Mouse (Mus musculus) adipocyte (in vitro differentiated cells): Measurements from ENCODE around the gene Galnt18.

Experiments used
- DNase-seq: peaks from one replicate; pipeline ENCODE4 v3.0.0-alpha.2; 2016; ENCODE audit warnings: low spot score

Galnt18 gene

DNA sequence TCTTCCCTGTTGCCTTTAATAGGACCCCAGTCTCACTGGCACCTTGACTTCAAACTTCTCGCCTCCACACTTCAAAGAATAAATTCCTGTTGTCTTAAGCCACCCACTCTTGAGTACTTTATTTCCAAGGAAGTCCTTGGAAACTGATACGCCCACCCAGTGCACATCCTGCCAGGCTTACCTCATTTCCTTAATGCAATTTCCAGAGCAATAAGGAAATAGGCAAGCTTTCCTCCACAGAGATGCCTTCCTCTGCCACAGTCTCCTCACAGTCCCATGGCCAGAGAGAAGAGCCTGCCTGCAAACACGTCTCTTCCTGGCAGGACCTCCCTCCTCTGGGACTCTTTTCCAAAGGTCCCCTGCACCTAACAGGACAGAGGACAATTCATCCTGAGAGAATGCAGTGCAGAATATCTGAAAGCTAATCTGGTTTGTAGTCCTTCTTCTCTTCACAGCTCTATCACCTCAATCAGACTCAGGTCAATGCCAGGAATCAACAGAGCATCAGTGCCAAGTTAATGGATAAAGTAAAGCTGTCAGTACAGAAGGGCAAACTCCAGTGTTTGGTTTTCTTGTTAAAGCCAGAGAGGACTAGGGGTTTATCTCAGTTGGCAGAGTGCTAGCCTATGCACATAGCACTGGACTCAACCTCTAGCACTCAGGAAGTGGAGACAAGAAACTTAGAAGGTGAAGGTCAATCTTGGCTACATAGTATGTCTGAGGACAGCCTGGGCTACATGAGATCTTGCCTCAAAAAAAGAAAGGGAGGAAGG is 65.8 kb downstream of the Galnt18 start:
- no peak for DNase-seq

DNA sequence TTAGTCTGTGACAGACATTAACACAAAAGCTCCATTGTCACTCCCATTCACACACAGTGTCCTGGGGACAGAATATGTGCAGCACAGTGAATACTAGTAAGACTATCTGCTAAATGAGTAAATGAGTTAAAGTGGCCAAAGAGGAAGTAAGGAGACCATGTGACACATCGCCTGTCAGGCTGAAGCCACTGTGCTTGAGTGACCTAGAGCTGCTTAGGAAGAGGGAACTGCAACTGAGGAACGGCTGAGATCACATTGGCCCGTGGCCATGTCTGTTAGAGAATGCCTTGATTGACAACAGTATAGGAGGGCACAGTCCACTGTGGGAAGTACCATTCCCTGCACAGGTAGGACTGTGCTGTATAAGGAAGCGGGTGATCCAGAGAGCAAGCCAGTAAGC is 67.0 kb downstream of the Galnt18 start:
- no peak for DNase-seq

DNA sequence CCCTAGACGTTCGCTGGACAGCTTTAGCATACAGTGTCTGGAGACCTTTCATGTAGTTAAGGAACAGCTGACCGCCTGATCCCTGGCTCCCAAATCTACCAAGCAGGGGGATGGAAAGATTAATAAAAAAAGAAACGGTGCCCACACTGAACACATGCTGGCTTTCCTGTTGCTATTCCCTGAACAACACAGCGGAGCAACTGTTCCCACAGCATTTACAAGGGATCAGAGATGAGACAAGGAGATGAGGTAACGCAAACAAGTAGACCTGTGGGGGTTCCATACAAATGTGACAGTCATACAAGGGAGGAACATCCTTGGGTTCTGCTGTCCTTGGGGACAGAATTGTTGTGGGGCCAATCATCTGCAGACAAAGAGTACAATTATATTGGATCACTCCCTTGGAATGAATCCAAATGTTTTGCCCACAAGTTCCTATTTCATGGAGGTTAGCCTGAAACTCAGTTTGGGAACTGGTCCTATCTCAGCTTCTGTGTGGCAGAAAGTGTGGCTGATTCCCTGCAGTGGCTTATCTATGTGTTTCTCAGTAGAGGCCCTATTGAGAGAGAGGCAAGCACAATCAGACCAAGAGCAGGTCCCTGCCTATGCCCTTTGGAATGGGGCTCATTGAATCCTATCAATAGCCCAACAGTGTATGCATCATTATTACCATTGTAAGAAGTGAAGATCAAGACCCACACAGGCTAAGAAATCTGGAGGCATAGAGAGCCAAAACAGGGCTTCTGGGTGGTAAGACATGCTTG is 68.5 kb downstream of the Galnt18 start:
- DNase-seq, result no peak

DNA sequence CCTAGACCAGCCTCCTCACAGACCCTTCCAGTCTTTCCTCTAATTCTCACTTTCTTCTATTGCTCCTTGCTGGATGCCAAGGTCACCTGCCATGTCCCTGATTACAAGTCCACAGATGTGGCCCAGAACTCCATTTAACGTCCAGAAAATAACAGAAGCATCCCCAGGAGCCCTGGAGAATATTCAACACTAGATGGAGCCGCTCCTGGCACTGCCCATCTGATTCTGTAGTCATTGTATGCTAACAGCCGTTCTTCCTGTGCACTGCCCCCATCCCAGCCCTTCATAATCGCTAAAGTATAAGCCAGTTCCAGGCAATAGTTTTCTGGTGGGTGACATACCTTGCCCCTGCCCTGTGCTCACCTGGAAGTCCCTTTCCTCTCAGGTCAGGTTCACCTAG is 69.5 kb downstream of the Galnt18 start:
- DNase-seq, result peak; percentile 24

DNA sequence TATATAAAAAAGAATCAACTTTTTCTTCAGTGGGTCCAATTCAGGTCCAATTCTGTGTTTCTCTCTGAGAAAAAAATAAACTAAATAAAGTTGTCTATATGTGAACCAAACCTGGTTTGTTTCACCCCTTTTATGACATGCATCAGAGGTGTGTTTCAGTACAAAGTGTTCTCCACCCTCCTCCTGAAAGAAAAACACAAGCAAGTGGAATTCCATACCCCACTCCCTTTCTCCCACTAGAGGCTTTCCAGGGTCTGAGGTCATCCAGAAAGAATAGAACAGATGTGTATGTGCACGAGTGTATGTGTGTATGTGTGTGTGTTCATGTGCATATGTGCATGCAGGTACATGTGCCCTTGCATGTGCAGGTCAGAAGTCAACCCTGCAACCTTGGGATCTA is 71.2 kb downstream of the Galnt18 start:
- DNase-seq, result no peak

DNA sequence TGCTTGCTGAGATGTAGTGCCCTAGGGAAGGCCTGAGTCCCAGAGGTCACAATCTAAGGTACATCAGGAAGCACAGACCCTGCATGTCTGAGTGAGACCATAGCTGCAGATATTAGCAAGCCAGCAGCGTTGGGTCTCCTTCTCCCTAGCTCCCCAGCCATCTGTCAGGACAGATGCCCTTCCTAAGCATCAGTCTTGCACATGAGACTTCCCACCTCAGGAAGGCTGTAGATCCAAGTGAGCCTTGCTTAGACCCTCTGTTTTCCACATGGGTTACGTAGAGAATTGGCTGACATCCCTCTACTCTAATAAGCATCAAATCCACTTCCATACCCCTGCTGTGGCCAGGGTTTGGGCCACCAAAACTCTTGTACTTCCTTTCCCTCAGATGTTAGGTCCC is 76.8 kb downstream of the Galnt18 start:
- no peak for DNase-seq

DNA sequence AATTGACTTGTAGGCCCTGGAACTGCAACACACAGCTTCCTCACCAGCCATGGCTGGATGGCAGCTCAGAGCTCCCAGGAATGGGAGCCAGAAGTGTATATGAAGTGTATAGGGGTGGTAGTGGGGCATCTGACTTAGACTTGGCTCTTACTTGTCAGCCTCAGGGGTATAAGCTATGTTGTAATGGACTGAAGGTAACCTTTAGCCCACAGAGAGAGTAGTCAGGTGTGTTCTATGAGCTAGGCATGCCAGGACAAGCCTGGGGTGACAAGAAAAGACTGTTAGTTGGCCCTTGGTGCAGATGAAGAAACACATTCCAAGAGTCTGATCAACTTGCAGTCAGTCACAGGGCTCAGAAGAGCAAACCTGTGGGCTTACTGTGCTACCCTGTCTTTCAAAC is 78.0 kb downstream of the Galnt18 start:
- no peak for DNase-seq

DNA sequence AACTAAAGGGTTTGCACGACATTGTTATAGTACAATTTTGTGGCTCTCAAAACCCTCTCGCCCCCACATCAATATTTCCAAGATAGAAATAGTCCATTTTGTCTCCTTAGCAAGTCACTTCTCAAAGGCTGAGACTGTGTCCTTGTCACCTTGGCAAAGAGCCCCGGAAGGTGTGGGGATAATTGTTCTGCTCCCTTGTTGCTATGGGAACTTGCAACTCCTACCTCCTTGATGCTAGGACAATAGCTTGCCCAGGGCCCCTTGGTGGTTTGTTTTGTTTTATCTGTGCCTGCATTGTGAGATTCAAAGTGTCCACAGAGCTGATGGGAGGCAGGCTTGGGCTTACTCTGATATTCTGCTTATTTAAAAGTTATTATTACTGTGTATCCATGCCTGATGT is 80.3 kb downstream of the Galnt18 start:
- no peak for DNase-seq

DNA sequence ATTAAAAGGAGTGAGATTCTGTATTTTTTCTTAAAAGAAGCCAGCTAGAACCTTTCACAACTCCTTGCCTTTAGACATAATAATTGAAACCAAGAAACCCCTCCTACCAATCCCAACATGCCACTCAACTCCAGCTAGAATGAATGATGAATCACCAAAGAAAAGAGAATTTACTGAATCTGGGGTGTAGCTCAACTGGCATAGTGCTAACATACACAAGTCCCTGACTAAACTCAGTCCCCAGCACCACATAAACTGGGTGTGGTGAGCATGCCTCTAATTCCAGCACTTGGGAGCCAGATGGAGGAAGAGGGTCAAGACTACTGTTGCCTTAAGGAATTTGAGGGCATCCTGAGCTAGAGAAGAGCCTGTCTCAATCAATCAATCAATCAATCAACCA is 83.6 kb downstream of the Galnt18 start:
- peak; percentile 13 for DNase-seq

DNA sequence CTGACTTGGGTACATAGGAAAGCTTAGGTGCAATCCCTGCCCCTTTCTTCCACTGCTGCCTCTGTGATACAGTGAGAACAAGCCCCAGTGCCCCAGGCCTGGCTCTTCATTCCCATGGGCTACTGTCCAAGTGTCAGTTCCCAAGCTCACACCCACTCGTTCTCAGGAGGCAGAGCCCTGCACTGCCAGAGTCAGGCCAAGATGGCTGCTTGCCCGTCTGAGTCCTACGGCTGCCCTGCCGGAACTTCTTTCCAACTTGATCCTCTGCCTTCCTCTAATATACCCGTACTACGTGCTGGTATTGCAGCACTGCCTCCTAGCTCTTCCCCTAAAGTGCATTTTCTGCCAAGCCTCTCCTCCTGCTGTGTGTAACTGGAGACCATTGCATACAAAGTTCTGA is 85.5 kb downstream of the Galnt18 start:
- peak; percentile 98 for DNase-seq

DNA sequence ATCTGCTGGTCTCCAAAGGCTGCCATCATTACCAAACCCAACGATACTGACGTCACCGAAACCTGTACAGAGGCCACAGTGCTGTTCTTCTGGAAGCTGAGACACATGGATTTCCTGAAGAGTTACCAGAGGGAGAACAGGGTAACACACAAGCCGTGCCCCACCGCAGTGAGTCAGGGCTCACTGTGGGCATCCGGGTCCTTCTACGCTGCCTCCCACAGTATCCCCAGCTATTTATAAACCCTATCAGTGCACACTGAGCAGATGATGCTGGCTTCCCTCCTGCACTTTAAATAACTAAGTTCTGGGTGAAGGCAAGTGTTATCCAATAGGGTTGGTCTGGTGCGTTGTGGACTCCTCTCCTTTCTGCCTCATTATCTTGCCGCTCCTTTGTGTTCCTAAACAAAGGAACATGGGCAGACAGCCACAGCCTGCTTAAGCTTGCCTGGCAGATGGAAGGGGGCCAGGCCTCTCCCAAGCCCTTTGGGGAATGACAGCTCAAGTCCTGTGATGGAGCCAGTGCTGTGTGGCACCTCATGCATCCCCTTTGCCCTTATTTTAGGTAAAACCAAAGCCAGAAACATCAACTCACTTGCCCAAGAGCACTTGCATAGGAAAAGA is 87.0 kb downstream of the Galnt18 start:
- peak; percentile 62 for DNase-seq

DNA sequence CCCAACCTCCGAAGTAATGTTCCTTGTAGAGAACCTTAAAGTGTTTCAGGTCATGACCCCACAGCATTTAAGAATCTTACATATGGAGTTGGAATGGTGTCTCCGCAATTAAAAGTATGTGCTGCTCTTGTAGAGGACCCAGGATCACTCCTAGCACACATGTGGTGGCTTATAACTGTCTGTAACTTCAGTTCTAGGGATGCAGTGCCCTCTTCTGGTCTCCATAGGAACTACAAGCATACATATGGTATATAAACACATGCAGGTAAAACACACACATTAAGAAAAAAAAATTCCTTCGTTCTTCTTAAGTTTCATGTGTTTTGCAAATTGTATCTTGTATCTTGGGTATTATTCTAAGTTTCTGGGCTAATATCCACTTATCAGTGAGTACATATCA is 99.7 kb downstream of the Galnt18 start:
- DNase-seq, result no peak

DNA sequence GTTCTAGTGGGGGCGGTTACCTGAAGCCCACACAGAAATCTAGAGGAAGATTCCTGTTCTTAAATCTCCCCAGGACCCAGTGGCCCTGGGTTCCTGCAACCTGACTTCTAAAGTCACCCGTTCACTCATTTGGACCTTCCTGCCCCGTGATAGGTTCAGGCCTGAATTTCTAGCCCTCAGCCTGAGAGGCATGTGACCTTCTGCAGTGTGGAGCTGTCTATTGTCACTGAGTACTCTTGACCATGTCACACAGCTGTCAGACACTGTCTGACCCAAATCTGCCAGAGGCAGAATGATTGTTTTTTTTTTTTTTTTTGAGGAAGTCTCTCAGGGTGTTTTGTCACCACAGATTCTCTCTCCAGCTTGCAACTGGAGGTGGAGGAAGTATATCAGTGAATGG is 103.3 kb downstream of the Galnt18 start:
- no peak for DNase-seq

DNA sequence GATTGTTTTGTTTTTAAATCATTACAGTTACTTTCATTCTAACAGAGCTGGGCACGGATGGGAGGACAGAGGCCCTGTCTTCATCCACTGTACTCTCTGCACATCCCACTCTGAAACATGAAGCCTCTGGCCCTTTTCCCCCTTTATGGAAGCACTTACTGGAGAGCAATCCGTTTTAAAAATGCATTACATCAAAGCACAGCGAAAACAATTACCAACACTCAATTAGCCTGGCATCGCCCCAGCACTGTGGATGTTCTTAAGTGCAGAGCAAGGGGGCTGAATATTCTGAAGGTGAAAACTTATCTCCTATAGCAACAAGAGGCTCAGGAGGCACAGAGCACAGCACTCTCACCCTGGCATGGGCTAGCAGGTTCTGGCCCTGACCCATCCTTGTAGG is 107.3 kb downstream of the Galnt18 start:
- DNase-seq, result no peak

DNA sequence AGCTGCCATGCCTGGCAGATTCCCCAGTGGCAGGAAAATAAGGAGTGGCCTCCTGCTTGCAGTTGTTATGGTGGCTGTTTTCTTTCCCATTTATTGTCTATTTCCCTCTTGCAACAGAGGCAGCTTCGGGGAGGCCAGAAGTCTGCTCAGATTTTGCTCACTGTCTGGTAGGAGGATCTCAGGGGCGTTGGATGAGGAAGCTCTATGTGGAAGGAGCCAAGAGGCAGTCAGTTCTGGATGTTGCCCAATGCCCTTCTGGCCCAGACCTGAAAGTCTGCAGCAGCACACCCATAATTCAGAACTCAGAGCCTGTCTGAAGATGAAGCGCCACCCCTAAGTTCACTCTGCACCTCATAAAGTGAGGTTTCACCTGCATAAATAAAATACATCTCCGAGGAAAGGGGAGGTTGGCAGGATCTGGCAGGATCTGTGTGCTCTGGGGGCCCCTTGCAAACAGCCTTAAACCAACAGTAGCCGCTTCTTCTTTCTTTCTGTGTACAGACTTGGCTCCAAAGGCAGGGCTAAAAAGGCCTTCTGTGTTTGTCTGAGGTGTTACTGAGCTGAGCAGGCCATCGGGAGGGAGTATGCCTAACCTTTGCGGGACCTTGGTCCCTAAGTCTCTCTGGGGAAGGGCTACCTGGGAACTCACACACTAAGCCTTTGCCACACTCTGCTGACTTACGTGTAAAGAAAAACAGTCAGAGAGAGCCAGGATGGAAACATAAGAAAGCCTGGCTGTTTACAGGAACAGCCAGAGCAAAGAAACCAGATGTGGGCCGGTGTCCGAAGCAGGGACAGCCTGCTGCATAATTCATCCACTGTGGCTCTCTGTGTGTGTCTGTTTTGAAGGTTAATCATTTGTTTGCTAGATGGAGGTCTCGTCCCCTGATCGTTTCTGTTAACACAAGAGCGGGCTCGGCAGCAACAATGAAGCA is 116.4 kb downstream of the Galnt18 start:
- DNase-seq, result peak; percentile 86

DNA sequence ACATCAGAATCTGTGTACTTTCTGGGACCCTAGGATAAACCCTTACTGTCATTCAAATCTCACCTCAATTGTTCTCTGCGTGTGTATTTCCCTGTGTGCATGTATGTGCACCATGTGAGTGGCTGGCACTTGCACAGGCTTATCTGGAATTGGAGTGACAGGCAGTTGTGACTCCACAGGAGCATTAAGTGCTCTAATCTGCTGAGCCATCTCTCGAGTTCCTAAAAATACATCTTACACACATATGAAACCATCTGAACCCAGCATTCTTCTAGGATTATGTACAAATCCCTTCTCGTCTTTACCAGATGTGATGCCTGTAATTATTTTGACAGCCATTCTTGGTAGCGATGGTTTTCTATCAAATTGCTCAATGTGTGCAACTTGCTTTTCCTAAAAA is 121.2 kb downstream of the Galnt18 start:
- DNase-seq, result peak; percentile 9

DNA sequence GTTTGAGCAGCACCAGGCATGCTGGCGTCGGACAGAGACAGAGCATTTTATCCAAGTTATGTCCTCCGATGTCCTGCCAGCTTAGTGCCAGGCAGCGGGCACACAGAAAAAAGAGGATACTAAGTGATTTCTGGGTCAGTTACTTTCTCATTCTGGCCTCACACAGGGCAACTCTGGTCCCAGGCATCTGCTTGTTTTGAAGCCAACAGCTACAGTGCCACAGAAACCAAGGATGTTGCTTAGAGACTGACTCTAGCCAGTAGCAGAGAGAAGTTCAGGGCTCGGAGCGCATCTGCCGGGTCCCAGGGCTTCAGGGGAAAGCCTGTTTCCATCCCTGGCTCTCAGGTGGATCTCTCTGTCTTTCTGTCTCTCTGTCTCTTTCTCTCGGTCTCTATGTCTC is 124.8 kb downstream of the Galnt18 start:
- DNase-seq, result no peak

DNA sequence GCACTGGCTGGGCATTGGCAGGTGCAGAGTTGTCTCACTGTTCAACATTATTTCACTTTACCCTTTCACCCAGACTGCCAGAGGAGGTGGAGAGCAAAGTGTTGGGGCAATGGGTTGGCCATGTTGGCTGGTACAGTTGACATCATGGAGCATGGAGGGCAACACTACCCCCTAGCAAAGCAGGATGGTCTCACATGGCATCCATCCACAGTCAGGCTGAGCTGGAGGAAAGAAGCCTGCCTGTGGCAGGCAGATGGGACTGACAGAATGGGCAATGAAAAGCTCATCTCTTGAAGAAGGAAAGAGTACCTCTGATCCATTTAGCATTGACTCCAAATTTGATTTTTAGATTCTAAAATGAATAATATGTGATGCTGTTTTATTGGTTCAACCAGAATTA is 125.3 kb downstream of the Galnt18 start:
- no peak for DNase-seq

DNA sequence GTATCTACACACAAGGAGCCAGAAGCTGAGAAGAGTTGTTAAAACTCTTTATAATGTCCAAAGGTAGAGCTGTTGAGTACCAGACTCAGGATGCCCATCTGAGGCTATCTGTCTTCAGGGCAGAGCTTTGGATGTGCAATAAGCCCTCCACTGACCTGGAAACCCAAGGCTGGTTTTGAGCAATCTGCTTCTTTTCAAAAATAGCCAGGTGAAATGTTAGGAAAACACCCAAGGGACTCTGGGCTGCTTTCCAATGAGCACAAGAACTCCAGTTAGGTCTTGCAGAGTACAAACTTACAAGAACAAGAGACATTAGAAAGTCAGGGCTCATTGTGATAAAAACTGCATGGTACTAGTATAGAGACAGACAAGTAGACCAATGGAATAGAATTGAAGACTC is 135.4 kb downstream of the Galnt18 start:
- peak; percentile 46 for DNase-seq

DNA sequence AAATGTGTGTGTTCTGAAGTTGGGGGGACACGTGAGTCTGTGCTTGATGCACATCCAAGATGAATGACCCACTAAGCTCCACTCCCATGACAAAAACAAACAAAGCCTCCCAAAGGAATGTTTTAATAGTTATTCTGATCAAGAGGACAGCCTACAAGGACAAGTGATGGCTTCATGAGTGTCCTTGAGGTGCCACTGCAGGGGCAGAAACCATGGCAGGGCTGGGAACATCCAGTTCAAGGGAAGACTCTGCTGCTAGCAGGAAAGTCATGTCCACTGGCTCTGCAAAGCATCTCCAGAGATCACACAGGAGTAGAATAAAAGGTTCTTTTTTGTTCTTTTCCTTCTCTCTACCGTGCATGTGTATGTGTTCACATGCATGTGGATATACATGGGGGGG is 140.9 kb downstream of the Galnt18 start:
- DNase-seq, result no peak

DNA sequence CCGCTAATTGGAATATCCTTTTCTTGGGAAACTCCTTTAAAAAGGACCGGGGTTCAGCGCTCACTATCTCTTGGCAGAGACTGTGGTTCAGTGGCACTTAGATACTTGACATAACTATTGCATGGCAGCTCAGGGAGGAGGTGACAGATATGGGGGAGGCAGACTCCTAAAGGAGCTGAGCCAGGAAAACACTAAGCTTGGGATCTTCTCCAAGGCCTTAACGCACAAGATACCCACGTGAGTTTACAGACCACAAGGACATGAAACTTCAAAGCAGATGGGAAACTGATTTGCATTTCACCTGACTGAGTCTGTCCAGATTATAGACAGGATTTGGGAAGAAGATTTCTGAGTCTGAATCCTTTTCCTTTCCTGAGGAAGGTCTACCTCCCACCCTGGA is 141.3 kb downstream of the Galnt18 start:
- no peak for DNase-seq

DNA sequence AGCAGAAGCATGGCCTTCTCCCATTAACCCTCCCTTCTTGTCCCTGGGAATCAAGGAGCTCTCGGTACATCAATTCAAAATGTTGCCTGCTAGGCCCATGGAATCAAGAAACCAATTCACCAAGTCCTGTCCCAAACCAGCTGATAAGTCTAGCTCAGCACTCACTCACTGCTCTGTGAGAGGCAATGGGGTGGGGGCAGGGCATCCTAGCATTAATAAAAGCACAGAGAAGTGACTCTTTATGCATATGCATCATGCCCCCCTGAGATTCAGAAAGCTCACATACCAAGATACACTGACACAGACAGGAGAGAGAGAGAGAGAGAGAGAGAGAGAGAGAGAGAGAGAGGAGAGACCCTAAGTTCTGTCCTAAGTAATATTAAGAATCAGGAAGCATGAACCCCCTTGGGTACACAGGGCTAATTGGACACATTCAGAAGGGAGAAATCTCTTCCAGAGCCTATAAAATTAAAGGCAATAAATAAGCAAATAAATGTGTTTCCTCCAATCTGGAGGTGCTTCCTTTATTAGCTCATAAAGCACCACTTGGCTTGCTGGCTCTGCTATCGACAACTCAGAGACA is 141.8 kb downstream of the Galnt18 start:
- DNase-seq, result no peak
